Mouse (Mus musculus): ENCODE results near the gene Tle3. TPM values are rescaled to one million over a fixed set of nuclear protein-coding genes. Genes with fewer than 3 reads are reported as not detected.
A peak's percentile ranks its signal among the peaks of the same experiment; 100 is the strongest.

Tle3 gene
- polyA plus RNA-seq (2016; fragmentation: Nextera tagmentation; extraction: Ambion mirVana), result 48.7 and 55.8 TPM in 2 replicates

- H3K27ac ChIP-seq (replicated peaks), result peak within 1 kb of the TSS; percentile 99
- DNase-seq (ENCODE audit: low spot score), result peak; percentile 98
- H3K36me3 ChIP-seq, result peaks cover 23% of the 10 kb centered on the region
- no peaks in the 10 kb centered on the region for H3K9me3 ChIP-seq (replicated peaks)
- H3K27me3 ChIP-seq (ENCODE audit: low read depth, poor library complexity, severe bottlenecking), result peaks cover 14% of the 10 kb centered on the region
- peaks cover 74% of the 10 kb centered on the region for H3K4me1 ChIP-seq
- H3K4me3 ChIP-seq, result peak within 1 kb of the TSS; percentile 98
- WGBS, result under 1% methylated on average over 35 of the region's 35 CpGs
These were observed at the start of gene Tle3 for GRCm38 (mm10) chr9:61371755-61372509. Tle3 (plus strand) TSS chr9:61372366.

- Histone ChIP-seq H3K4me3 (no peak overlapping the region), H3K27ac (replicated peaks) (no peak overlapping the region), H3K27me3 (ENCODE audit: low read depth, poor library complexity, severe bottlenecking) (peaks cover 77% of the 10 kb centered on the region), H3K4me1 (peaks cover 44% of the 10 kb centered on the region), H3K36me3 (no peaks in the 10 kb centered on the region), H3K9me3 (replicated peaks) (no peaks in the 10 kb centered on the region)
- no peak for DNase-seq (ENCODE audit: low spot score)
- 93% methylated on average over 5 of the region's 5 CpGs for WGBS
These were observed 48.9 kb upstream of the Tle3 start for GRCm38 (mm10) chr9:61323221-61323620.

- DNase-seq (ENCODE audit: low spot score), result no peak
- Histone ChIP-seq H3K36me3 (no peaks in the 10 kb centered on the region), H3K4me1 (peaks cover 40% of the 10 kb centered on the region), H3K27ac (replicated peaks) (peak overlapping the region; percentile 71), H3K4me3 (peak overlapping the region; percentile 14; the same call in 1 of the 2 replicates), H3K27me3 (ENCODE audit: low read depth, poor library complexity, severe bottlenecking) (peaks cover 81% of the 10 kb centered on the region), H3K9me3 (replicated peaks) (no peaks in the 10 kb centered on the region)
- WGBS, result 43% methylated on average over 3 of the region's 3 CpGs
These were observed 48.3 kb upstream of the Tle3 start for GRCm38 (mm10) chr9:61323879-61324278.

- DNase-seq (ENCODE audit: low spot score), result no peak
- H3K9me3 ChIP-seq (replicated peaks), result no peaks in the 10 kb centered on the region
- 3% methylated on average over 12 of the region's 12 CpGs for WGBS
- no peaks in the 10 kb centered on the region for H3K36me3 ChIP-seq
- H3K4me1 ChIP-seq, result peaks cover 40% of the 10 kb centered on the region
- peak overlapping the region; percentile 14 for H3K4me3 ChIP-seq
- H3K27ac ChIP-seq (replicated peaks), result peak overlapping the region; percentile 71
- peaks cover 81% of the 10 kb centered on the region for H3K27me3 ChIP-seq (ENCODE audit: low read depth, poor library complexity, severe bottlenecking)
These were observed 47.8 kb upstream of the Tle3 start for GRCm38 (mm10) chr9:61324354-61324753.

- H3K27ac ChIP-seq (replicated peaks), result 0 out of 2 replicates have a peak overlapping the region, but pooled peaks have one; percentile 13
These were observed 47.2 kb upstream of the Tle3 start for GRCm38 (mm10) chr9:61325012-61325411.

GRCm38 (mm10) chr9:61325931-61326351 is 46.2 kb upstream of the Tle3 start:
- Histone ChIP-seq H3K27me3 (ENCODE audit: low read depth, poor library complexity, severe bottlenecking) (peaks cover 83% of the 10 kb centered on the region), H3K9me3 (replicated peaks) (no peaks in the 10 kb centered on the region), H3K36me3 (no peaks in the 10 kb centered on the region), H3K4me3 (no peak overlapping the region), H3K4me1 (peaks cover 38% of the 10 kb centered on the region), H3K27ac (replicated peaks) (peak overlapping the region; percentile 13; the same call in 1 of the 2 replicates)
- WGBS, result 46% methylated on average over 7 of the region's 7 CpGs
- DNase-seq (ENCODE audit: low spot score), result no peak

More at GRCm38 (mm10) chr9:61325012-61325411, 47.2 kb upstream of the Tle3 start:
- Histone ChIP-seq H3K27me3 (ENCODE audit: low read depth, poor library complexity, severe bottlenecking) (peaks cover 86% of the 10 kb centered on the region), H3K4me1 (peaks cover 35% of the 10 kb centered on the region), H3K9me3 (replicated peaks) (no peaks in the 10 kb centered on the region), H3K36me3 (no peaks in the 10 kb centered on the region), H3K4me3 (no peak overlapping the region)
- 24% methylated on average over 2 of the region's 2 CpGs for WGBS
- DNase-seq (ENCODE audit: low spot score), result no peak

GRCm38 (mm10) chr9:61326922-61327321 is 45.2 kb upstream of the Tle3 start:
- H3K27ac ChIP-seq (replicated peaks), result no peak overlapping the region
- H3K9me3 ChIP-seq (replicated peaks), result no peaks in the 10 kb centered on the region
- no peaks in the 10 kb centered on the region for H3K36me3 ChIP-seq
- H3K4me1 ChIP-seq, result peaks cover 42% of the 10 kb centered on the region
- H3K27me3 ChIP-seq (ENCODE audit: low read depth, poor library complexity, severe bottlenecking), result peaks cover 73% of the 10 kb centered on the region
- DNase-seq (ENCODE audit: low spot score), result no peak
- H3K4me3 ChIP-seq, result no peak overlapping the region
- 67% methylated on average over 8 of the region's 8 CpGs for WGBS

- H3K4me3 ChIP-seq, result no peak overlapping the region
- H3K9me3 ChIP-seq (replicated peaks), result no peaks in the 10 kb centered on the region
- peaks cover 66% of the 10 kb centered on the region for H3K27me3 ChIP-seq (ENCODE audit: low read depth, poor library complexity, severe bottlenecking)
- no peak for DNase-seq (ENCODE audit: low spot score)
- H3K4me1 ChIP-seq, result peaks cover 42% of the 10 kb centered on the region
- no peaks in the 10 kb centered on the region for H3K36me3 ChIP-seq
- no peak overlapping the region for H3K27ac ChIP-seq (replicated peaks)
- WGBS, result 83% methylated on average over 5 of the region's 5 CpGs
These were observed 44.0 kb upstream of the Tle3 start for GRCm38 (mm10) chr9:61328173-61328572.

GRCm38 (mm10) chr9:61330747-61331146 is 41.4 kb upstream of the Tle3 start:
- 91% methylated on average over 9 of the region's 9 CpGs for WGBS
- peaks cover 61% of the 10 kb centered on the region for H3K27me3 ChIP-seq (ENCODE audit: low read depth, poor library complexity, severe bottlenecking)
- H3K36me3 ChIP-seq, result no peaks in the 10 kb centered on the region

GRCm38 (mm10) chr9:61332226-61332936 is 39.8 kb upstream of the Tle3 start:
- Histone ChIP-seq H3K9me3 (replicated peaks) (no peaks in the 10 kb centered on the region), H3K4me1 (peaks cover 28% of the 10 kb centered on the region), H3K4me3 (no peak overlapping the region), H3K27ac (replicated peaks) (no peak overlapping the region), H3K36me3 (no peaks in the 10 kb centered on the region), H3K27me3 (ENCODE audit: low read depth, poor library complexity, severe bottlenecking) (peaks cover 61% of the 10 kb centered on the region)
- 90% methylated on average over 7 of the region's 7 CpGs for WGBS
- DNase-seq (ENCODE audit: low spot score), result no peak

More at GRCm38 (mm10) chr9:61330747-61331146, 41.4 kb upstream of the Tle3 start:
- Histone ChIP-seq H3K4me3 (no peak overlapping the region), H3K9me3 (replicated peaks) (no peaks in the 10 kb centered on the region), H3K4me1 (peaks cover 28% of the 10 kb centered on the region), H3K27ac (replicated peaks) (no peak overlapping the region)
- DNase-seq (ENCODE audit: low spot score), result no peak

- no peaks in the 10 kb centered on the region for H3K36me3 ChIP-seq
- peaks cover 53% of the 10 kb centered on the region for H3K4me1 ChIP-seq
- DNase-seq (ENCODE audit: low spot score), result no peak
- H3K27ac ChIP-seq (replicated peaks), result 0 out of 2 replicates have a peak overlapping the region, but pooled peaks have one; percentile 14
- H3K4me3 ChIP-seq, result no peak overlapping the region
- no peaks in the 10 kb centered on the region for H3K9me3 ChIP-seq (replicated peaks)
- H3K27me3 ChIP-seq (ENCODE audit: low read depth, poor library complexity, severe bottlenecking), result peaks cover 75% of the 10 kb centered on the region
These were observed 36.0 kb upstream of the Tle3 start for GRCm38 (mm10) chr9:61336179-61336578.

- H3K4me3 ChIP-seq, result no peak overlapping the region
- peak overlapping the region; percentile 14; the same call in 1 of the 2 replicates for H3K27ac ChIP-seq (replicated peaks)
- peaks cover 82% of the 10 kb centered on the region for H3K27me3 ChIP-seq (ENCODE audit: low read depth, poor library complexity, severe bottlenecking)
- 35% methylated on average over 17 of the region's 17 CpGs for WGBS
- no peaks in the 10 kb centered on the region for H3K36me3 ChIP-seq
- no peak for DNase-seq (ENCODE audit: low spot score)
- peaks cover 51% of the 10 kb centered on the region for H3K4me1 ChIP-seq
- no peaks in the 10 kb centered on the region for H3K9me3 ChIP-seq (replicated peaks)
These were observed 35.3 kb upstream of the Tle3 start for GRCm38 (mm10) chr9:61336591-61337587.

All from midbrain, embryonic 10.5 days (tissue).